Mouse (Mus musculus) fibroblast of lung, adult 2 months (primary cell): Measurements from ENCODE around the gene Qsox2.
A peak's percentile ranks its signal among the peaks of the same experiment; 100 is the strongest.

ENCODE experiments used
- DNase-seq: peaks from one replicate; pipeline ENCODE4 v3.0.0-alpha.2; 2011; ENCODE audit warnings: low read depth

The Qsox2 gene

GRCm38 (mm10) chr2:26237290-26237782 is at the start of gene Qsox2:
Gene Qsox2 (minus strand): TSS chr2:26237525.
- DNase-seq, result peak; percentile 82

GRCm38 (mm10) chr2:26286391-26286790 is 49.1 kb upstream of the Qsox2 start:
- DNase-seq, result no peak

GRCm38 (mm10) chr2:26285804-26286203 is 48.5 kb upstream of the Qsox2 start:
- no peak for DNase-seq

- DNase-seq, result no peak
These were observed 43.3 kb upstream of the Qsox2 start for GRCm38 (mm10) chr2:26280594-26280993.

GRCm38 (mm10) chr2:26279712-26280111 is 42.4 kb upstream of the Qsox2 start:
- DNase-seq, result no peak

- peak; percentile 20 for DNase-seq
These were observed 36.3 kb upstream of the Qsox2 start for GRCm38 (mm10) chr2:26273611-26274010.

- DNase-seq, result no peak
These were observed 30.9 kb upstream of the Qsox2 start for GRCm38 (mm10) chr2:26268216-26268615.

- DNase-seq, result no peak
These were observed 28.9 kb upstream of the Qsox2 start for GRCm38 (mm10) chr2:26266066-26266742.

- DNase-seq, result no peak
These were observed 27.8 kb upstream of the Qsox2 start for GRCm38 (mm10) chr2:26265095-26265494.

GRCm38 (mm10) chr2:26264646-26265045 is 27.3 kb upstream of the Qsox2 start:
- no peak for DNase-seq

GRCm38 (mm10) chr2:26257315-26258096 is 20.2 kb upstream of the Qsox2 start:
- DNase-seq, result no peak

- no peak for DNase-seq
These were observed 17.5 kb upstream of the Qsox2 start for GRCm38 (mm10) chr2:26254816-26255215.

- no peak for DNase-seq
These were observed 15.3 kb upstream of the Qsox2 start for GRCm38 (mm10) chr2:26252514-26253206.

- DNase-seq, result peak; percentile 74
These were observed 10.2 kb upstream of the Qsox2 start for GRCm38 (mm10) chr2:26247531-26247930.

- DNase-seq, result no peak
These were observed 3.5 kb upstream of the Qsox2 start for GRCm38 (mm10) chr2:26240841-26241240.

GRCm38 (mm10) chr2:26240330-26240729 is 3.0 kb upstream of the Qsox2 start:
- no peak for DNase-seq

- no peak for DNase-seq
These were observed 540 bp downstream of the Qsox2 start for GRCm38 (mm10) chr2:26236681-26237289.

- no peak for DNase-seq
These were observed 2.6 kb downstream of the Qsox2 start for GRCm38 (mm10) chr2:26234771-26235170.

GRCm38 (mm10) chr2:26234253-26234652 is 3.1 kb downstream of the Qsox2 start:
- no peak for DNase-seq

GRCm38 (mm10) chr2:26231366-26231765 is 6.0 kb downstream of the Qsox2 start:
- DNase-seq, result no peak

GRCm38 (mm10) chr2:26230253-26230652 is 7.1 kb downstream of the Qsox2 start:
- DNase-seq, result no peak

- DNase-seq, result no peak
These were observed 9.5 kb downstream of the Qsox2 start for GRCm38 (mm10) chr2:26227788-26228187.
